Mouse (Mus musculus) telencephalon, adult 2 months (tissue): ENCODE measurements at regions not wholly inside any gene's neighbourhood (a gene's known extent, or its start where the extent isn't known, plus 50 kb on each side); places are given as distances from the start of the nearest gene placed in this dataset.

Experiments
- DNase-seq: peaks from one replicate; pipeline ENCODE4 v3.0.0-alpha.2; 2011; ENCODE audit warnings: low read depth, low spot score

DNA sequence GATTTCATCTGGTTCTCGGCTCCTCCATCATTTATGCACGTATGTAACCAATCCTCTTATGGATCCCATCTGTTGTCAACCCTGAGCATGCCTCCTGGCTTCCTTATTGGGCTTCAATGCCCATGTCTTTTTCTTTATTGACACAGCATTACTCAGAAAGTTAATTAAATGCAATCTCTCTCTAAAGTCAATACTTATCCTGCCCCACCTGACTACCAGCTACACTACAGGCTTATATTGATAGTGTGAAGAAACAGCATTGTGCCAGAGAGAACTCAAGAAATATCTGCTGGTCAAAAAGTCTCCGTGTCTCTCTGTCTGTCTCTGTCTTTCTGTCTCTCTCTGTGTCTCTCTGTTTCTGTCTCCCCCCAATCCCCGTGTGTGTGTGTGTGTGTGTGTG lies 194.7 kb upstream of the Rfx3 start:
- no peak for DNase-seq

DNA sequence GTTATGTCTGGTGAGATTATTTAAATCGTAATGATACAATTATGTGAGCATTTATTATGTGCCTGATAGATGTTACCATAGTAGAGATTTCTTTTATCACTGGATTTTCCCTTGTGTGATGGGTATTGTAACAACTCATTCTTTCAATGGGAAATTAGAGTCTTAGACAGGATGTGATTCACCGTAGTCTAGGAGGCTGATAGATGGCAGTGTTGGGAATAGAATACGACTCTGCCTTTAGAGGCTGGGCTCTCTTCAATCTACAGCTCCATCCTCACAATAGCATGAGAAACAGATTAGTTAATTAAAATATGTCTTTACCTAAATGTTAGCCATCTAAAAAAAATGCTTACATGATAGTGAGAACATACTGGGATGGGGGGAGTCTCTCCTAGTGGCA lies 192.8 kb upstream of the Rfx3 start:
- no peak for DNase-seq

DNA sequence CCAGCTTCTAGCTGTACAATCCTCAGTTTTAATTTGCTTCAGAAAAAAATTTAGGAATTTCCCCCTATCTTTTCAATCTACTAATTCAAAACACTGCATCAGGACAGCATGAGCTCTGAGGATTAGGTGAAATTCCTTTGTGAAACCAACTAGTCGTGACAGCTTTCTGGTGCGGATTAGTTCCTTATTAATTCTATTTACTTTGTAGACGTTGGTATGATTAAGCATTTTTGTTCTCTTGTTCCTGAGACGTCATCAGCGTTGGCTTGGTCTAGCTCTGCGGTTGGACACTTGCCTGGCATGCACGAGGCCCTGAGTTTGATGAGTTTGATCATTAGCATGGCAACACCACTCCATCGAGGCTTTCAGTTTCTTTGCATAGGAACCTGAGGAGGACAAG lies 188.4 kb upstream of the Rfx3 start:
- DNase-seq, result no peak

DNA sequence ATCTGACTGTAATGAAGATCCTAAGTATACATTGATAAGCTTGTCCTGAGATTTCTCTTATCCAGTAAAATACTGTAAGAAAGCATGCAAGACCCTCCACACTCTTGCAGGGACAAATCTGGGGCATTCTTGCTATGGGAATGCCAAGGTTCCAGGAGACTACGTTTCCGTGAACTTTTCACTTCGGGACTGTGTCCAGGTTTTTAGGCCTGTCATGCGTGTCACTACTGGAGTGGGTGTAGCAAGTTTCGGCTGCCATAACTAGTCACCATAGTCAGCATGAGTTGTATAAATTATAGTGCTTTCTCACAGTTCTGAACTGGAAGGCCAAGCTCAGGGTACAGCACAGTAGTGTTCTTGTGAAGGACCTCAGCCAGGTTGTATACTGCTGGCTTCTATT lies 185.9 kb upstream of the Rfx3 start:
- DNase-seq, result no peak

DNA sequence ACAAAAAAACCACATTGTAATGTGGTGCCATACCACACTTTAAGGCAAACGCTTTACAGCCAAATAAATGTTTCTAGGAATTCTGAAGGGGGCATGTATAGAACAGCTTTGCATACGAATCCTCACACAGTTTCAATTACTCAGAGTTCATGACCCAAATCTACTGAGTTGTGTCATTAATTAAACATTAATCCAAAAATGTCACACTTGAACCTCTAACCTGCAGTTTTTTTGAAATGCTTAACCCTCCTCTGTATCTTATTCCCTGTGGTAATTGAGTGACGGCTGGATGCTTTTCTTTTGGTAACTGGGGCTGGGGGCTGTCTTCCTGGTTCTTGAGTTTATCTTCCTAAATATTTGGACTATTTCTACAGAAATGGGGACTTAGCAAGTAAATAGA lies 181.3 kb upstream of the Rfx3 start:
- DNase-seq, result no peak

DNA sequence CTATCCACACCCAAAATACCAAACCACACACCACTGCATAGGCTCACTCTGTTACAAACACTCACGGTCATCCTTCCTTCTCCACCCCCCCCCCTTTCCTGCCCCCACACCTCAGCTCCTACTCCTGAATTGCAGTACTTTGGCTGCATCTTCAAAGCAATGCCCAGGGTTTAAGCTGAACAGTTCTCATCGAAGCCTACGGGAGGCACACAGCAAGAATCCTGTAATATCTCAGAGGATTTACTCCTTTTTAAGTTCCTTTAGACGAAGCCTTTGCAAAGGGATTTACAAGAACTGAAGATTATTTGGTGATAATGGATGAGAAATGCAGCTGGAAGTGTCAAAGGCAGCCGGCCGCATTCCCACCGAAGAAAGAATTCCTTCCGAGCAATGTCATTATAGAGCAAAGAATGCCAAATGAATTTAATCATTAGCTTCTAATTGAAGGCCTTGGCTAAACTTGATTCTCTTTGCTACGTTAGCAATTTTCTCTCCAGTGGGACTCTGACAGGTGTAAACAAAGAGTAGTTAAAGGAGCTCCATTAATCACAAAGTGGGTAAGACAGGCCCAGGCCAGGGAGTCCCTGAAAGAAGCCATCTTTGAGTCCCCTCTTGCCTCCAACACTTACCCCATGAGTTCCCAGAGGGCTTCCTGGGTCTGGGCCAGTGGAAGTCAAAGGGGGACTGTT lies 180.6 kb upstream of the Rfx3 start:
- DNase-seq, result no peak

DNA sequence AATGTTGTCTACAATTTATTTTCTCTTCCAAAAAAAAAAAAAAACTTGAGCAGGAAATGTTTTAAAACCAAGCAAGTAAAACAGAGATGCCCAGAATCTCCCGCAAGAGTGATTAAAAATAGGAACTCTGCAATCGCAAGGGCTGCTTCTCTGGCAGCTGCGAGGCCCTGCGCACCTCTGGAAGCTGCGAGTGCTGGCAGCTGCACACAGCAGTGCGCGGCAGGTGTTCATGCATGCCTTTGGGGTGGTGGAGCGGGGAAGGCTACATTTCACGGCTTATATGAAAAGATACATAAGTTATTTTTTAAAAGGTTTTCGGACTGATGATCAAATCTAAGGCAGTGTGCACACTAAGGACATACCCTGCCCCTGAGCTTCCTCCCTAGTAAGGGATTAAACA lies 179.3 kb upstream of the Rfx3 start:
- no peak for DNase-seq

DNA sequence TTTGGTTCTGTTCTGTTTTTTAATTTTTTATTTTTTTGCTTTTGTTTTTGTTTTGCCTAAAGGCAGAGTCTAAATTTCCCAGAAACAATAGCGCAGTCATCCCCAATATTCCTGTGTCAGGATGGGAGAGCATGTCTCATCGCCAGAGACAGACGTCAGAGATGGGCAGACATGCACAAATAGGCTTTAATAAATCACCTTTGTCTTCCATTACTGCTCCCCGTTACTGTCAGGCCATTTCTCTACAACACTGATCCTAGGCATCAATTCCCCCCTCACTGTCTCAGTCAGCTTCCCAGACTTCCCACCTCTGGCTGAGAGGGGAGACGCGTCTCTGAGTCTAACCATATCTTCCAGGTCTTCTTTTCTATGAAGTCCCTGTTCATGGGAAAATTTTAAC lies 177.4 kb upstream of the Rfx3 start:
- DNase-seq, result no peak

DNA sequence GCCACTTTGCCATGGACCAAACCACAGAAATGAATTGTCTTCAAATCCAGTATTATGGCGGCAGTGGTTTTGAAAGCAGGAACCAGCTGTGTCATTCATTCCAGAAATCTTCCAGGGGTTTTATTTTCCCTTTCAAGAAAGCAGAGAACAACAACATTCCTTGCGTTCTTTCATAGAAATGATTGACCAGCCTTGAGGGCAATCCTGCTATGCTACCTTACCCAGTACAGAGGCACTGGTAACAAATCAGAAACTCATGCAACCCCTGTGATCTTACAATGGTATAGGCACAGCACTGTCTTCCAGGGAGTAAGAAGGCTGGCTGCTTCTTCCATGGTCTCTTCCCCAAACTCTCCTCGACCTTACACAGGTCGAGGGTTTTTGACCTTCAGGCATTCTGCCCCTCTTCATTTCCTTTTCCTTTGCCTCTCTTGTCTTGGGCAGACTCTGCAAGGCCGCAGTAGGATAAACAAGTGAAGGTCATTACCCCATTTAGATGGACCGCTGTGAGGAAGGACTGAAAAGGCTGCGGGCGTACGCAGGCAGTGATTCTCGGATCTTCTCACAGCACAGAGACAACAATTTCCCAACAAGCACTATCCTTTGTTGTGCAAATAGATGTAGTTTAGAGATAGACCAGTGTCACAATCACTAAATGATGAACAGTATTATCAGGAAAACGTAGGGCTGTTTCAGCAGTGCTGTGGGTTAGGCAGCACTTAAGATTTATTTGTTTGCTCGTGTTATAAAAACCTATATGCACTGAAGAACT lies 171.6 kb upstream of the Rfx3 start:
- DNase-seq, result no peak

DNA sequence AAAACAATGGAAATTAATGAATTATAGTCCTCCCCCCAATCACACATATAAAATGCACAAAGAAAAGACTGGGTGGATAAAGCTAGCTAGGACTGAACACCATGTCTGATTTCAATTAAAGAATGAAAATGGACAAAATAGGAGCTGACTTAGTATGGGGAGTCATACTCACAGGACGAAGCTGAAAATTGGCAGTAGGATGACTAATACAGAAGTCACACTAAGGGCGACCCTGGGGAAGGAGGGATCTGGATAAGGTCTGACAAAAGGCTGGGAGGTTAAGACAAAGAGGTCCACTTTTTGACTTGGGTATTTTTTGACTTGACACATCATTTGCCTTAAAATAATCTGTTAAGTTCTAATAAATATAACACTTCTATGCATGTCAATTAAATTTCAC lies 170.2 kb upstream of the Rfx3 start:
- DNase-seq, result no peak

DNA sequence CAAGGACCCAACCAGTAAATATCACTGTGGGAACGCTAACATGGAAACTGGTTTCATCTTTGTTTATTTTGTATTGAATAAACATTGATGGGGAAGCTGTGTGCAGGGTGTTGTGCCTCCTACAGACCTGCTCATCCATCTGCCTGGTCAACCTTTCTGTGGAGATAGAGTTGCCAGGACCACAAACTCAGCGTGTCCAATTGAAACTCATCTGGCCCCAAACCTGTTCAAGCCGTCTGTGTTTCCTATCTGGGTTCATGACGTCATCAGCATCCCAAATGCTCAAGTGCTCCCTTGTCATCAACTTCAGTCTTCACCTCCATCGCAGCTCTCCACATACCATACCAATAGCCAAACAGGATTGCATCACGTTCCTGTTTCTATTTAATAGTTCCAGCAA lies 167.1 kb upstream of the Rfx3 start:
- DNase-seq, result no peak

DNA sequence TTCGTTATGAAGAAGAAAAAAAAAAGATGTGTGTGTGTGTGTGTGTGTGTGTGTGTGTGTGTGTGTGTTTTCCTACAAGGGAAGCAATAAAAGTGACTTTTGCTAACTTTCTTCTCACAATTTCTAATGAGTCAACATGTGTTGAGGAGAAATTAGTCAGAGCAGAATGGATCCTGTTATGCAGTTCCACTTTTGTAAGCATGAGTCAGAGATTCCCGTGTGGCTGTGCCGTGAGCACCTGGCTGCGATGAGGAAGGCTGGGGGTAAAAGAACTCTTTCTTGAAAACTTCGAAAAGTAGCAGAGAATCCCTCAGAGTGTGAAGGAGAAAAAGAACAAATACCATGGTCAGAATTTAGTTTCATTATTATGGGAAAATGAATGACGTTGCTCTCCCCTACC lies 165.9 kb upstream of the Rfx3 start:
- DNase-seq, result peak; percentile 28

DNA sequence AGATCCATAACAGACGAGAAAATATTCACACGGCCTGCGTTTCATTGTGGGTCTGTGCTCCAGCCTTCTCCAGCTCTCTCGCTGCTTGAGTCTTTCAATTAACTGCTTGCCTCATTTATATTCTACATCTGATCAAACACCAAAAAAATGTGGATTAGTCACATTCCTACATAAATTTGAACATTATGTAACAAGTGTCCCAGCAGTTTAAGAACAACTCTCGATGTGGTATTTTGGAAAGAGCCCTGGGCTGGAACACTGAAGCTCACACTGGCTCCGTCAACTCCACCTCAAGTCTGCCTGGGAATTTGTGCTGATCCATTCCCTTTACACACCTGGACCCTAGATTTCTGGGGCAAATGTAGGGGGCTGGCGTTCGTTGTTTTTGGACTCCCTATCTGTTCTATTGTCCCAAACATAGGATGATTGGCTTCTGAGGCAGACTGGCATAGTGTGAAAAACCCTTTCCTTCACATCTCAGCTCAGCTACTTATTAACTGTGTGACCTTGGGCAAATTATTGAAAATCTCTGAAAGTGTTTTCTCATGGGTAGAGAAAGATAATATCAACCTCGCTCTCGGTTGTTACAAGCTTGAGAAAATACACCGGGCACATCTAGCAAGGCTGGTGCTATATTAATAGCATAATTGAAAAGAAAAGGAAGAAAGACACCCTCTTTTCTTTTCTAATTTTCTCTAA lies 161.0 kb upstream of the Rfx3 start:
- no peak for DNase-seq

DNA sequence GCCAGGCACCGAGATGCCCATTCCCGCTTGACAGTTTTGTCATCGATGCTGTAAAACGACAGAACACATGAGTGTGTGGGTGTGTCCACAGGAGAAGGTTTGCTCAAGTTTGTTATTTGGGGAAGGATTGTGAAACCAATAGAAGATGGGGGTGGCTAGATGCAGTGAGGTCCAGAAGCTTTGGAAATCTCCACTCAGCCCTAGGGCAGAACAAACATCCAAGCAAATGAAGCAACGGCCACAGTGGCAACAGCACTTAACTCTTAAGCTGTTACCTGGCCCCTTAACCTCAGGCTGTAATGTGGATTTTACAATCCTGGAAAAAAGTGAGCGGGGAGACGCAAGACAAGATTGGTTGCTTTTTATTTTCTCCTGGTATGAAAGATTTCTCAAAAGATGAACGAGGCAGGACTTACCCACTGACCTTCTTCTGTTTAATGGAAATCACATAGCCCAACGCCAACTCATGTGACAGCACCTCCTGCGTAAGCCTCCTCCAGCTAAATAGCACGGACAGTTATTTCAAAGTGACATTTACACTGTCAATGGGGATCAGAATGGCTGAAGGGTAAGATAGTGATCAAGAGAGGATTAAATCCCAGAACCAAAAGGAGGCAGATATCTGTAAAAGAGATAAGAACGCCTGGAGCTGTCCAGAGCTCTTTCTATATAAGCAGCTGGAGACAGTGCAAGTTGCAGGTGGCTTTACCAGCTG lies 156.6 kb upstream of the Rfx3 start:
- DNase-seq, result no peak

DNA sequence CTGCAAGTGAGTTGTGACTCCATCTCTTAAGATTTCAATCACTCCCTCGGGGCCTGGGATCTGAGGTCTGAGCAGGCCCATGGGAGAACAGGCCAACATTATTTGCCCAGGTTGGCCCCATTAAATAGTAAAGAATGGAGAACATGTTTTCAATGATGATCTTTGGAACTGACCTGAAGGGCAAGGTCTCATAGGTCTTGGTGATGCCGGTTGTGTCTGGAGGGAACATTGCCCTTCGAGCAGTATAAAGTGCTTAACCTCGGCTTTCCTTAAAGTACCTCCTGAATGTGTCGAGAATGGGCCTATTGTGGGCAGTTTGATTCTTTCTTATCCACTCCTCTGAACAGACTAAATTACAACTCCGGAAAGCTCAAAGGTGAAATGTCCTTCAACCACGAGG lies 155.7 kb upstream of the Rfx3 start:
- DNase-seq, result no peak

DNA sequence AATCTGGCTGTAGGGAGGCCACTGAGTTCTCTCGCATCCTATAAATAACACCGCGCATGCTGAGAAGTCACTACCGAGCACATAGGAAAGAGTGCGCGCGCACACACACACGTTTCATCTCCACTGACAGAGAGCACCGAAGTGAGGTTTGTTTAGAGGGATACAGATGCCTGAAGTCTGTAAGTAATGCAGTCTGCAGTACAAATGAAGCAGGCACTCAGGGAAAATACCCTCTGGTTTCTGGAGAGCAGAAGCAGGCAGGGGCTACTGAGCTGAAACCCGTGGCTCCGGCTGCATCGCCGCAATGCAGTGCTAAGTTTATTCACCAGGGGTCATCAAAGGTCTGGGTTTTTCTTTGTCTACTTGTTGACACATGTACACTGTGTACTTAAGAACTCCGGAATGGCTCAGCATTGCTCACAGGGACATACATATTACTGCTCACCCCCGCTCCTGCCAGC lies 155.0 kb upstream of the Rfx3 start:
- peak; percentile 67 for DNase-seq

DNA sequence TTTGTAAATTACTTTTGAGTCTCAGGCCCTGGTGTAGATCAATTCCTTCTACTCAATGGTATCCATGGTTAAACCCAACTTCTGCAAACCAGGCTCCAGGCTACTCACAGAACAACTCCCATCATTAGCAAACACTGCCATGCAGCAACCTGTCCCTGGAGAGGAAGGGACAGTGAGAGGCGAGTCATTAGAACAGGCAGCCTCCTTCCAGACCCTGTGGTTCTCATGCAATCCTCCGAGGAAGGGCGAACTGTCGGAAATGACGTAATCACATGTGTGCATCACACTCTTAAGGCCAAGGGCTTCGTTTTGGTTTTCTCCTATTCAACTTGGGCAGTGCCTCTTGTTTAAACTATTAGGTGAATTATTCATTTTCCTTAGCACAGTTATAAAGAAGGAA lies 152.2 kb upstream of the Rfx3 start:
- no peak for DNase-seq

DNA sequence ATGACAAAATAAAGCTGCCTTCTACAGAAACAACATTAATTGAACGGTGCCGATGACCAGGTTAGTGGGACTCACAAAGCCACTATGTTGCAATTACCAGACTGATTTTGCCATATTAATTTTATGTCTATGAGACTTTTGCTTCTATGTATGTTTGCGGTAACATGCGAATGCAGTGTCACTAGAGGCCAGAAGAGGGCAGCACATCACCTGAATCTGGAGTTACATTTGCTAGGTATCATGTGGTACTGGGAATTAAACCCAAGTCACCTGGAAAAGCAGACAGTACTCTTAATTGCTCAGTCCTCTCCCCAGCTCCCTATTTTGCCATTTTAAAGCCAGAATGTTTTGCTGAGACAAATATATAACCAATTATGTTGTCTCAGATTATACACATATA lies 149.6 kb upstream of the Rfx3 start:
- DNase-seq, result no peak

DNA sequence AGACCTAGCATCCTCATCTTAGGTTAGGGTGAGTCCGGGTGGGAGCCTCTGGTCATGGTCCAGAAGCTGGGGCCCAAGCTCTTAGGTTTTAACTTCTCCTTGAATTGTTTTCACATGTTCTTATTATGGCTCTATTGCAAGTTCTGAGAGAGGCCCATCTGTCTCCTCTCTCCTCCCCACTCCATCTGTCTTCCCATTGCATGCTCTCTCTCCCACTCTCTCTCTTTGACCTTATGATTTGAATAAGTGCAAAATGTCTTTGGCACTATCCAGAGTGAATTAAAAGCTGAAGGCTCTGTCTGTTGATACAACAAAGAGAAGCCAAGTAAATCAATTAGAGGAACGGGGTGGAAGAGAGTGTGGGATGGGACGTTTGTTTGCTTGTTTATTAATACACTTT lies 146.2 kb upstream of the Rfx3 start:
- peak; percentile 52 for DNase-seq

DNA sequence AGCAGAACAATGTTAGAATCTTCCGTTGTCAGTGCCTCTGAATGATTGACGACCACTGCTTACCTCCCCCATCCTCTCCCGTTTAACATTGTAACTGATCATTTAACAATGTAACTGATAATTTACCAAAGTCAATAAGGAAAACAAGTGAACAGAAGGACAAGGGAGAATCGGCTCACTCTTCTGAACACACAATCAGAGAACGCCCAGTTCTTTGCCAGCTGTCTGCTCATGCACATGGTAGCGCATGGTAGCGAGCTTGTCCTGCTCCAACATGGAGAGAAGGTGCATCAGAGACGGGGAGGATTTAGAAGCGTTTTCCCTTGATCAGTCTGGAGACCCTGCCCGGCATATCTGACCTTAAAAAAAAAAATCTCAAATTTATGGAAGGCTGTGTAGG lies 126.6 kb upstream of the Rfx3 start:
- no peak for DNase-seq

DNA sequence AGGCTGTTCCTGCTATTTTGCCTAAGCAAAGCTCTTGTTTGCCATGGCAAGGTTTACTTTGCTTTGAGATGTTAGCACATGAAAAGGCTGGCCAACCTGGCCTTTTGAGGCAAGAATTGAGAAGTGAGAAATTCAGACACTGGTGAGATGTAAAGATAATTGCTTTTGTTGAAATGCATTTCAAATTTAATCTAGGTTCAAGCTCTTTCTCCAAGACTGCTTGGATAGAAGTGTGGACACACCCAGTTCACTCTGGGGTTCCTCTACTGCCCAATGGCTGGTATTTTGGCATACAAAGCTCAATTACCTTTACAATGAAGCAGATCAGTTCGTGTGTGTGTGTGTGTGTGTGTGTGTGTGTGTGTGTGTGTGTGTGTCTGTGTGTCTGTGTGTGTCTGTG lies 123.8 kb upstream of the Rfx3 start:
- no peak for DNase-seq
